Mouse (Mus musculus): Measurements from ENCODE around the gene Celf5. TPM values are rescaled to one million over a fixed set of nuclear protein-coding genes. Genes with fewer than 3 reads are reported as not detected.

Gene Celf5
- polyA plus RNA-seq, 1 experiment: not detected

DNA sequence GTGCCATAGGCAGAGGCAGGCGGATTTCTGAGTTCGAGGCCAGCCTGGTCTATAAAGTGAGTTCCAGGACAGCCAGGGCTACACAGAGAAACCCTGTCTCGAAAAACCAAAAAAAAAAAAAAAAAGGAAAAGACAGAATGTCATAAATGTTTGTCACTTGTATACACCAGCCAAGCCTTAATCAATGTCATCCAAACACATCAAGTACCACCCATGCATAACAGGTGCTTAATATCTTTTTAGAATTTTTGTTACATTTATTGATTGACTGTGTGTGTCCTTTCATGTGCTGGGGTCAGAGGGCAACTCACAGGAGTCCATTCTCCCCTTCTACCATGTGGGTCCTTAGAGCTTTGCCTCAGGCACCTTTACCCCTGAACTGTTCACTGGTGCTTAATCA lies 17.5 kb upstream of the Celf5 start, which contains the start of gene S1pr4:
Gene S1pr4, minus strand, starts transcription at position 101 of the 400 bp plus-strand sequence.
- Histone ChIP-seq H3K4me1 (ENCODE audit: control insufficient read depth) (peaks cover 53% of the 10 kb centered on the region), H3K27me3 (ENCODE audit: control insufficient read depth) (no peaks in the 10 kb centered on the region; the same call in 1 of the 2 replicates), H3K4me3 (replicated peaks) (peak within 1 kb of the TSS; percentile 12), H3K9me3 (ENCODE audit: control insufficient read depth, low read length) (peaks cover 2% of the 10 kb centered on the region), H3K36me3 (ENCODE audit: control insufficient read depth) (0 out of 2 replicates have a peak, but pooled peaks cover under 1% of the 10 kb centered on the region)
- TF ChIP-seq TAL1 (IDR thresholded peaks at IDR 0.05; ENCODE audit: low read length): no peak
- TF ChIP-seq GATA1 (IDR thresholded peaks at IDR 0.05; ENCODE audit: low read length): no peak

DNA sequence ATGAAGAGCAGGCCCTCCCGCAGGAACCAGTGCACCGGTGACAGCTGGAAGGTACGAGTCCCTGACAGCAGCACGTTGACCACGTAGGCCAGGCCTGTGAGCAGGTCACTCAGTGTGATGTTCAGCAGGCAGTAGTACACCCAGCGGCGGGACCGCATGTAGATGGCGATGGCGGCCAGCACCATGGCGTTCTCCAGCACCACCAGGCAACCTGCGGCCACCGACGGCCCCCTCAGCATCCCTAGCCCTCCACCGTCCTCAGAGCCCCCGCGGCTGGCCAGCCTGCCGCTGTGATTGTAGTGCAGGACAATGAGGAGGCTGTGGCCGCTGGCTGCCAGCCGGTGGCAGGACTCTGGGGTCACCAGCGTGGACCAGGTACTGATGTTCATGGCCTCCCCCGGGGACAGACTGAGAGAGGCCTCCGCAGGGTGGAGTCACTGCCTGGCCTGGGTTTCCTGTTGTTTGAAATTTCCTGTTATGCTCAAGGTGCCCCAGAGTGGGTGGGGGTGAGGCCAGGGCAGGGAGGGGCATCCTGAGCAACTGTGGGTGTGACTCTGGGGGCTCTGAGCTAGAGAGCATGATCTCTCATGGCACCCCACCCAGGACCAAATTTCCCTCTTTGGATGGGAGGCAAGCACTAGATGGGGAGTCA lies 16.9 kb upstream of the Celf5 start:
- peak overlapping the region; percentile 12 for H3K4me3 ChIP-seq (replicated peaks)
- H3K27me3 ChIP-seq (ENCODE audit: control insufficient read depth): no peaks in the 10 kb centered on the region; the same call in 1 of the 2 replicates
- peaks cover 60% of the 10 kb centered on the region for H3K4me1 ChIP-seq (ENCODE audit: control insufficient read depth)

DNA sequence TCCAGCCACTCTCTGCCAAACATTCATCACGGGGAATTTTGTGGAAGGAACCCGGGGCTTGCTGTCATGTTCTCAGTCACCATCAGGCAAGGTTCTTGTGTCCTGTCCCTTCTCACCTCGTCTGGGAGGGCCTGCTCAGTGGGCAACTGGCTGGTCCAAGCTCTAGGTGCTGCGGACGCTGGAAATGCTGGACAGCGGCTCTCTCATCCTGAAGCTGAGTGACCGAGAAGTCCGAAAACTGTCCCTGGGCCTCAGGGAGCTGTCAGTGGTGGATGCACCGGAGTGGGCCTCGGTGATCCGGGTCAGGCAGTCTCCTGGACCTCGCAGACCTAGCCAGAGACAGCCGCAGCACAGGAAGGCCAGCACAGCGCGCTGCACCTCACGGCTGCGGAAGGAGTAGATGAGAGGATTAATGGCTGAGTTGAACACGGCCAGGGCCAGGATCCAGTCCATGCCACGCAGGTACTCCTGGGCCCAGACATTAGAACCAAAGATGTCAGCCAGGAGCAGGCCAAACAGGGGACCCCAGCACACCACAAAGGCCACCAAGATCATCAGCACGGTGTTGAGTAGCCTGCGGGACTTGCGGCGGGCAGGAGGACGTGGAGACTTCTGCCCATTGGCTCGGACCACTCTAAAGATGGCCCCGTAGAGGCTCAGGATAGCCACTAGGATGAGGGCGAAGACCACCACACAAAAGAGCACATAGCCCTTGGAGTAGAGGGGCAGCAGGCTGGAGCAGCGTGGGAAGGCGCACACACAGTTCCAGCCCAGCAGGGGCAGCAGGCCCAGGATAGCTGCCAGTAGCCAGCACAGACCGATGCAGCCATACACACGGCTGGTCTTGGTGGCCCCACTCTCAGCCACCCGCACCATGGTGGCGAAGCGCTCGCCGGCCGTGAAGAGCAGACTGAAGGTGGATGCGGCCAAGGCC lies 16.1 kb upstream of the Celf5 start:
- peaks cover 13% of the 10 kb centered on the region for H3K36me3 ChIP-seq (ENCODE audit: control insufficient read depth)
- TF ChIP-seq TAL1 (IDR thresholded peaks at IDR 0.05; ENCODE audit: low read length) (no peak), GATA1 (IDR thresholded peaks at IDR 0.05; ENCODE audit: low read length) (no peak)
- H3K27me3 ChIP-seq (ENCODE audit: control insufficient read depth): no peaks in the 10 kb centered on the region; the same call in 1 of the 2 replicates
- no peaks in the 10 kb centered on the region for H3K9me3 ChIP-seq (ENCODE audit: control insufficient read depth, low read length)
- peak overlapping the region; percentile 11 for H3K4me3 ChIP-seq (replicated peaks)
- H3K4me1 ChIP-seq (ENCODE audit: control insufficient read depth): peaks cover 67% of the 10 kb centered on the region

More for the DNA sequence above, 16.9 kb upstream of the Celf5 start:
- Histone ChIP-seq H3K9me3 (ENCODE audit: control insufficient read depth, low read length) (no peaks in the 10 kb centered on the region), H3K36me3 (ENCODE audit: control insufficient read depth) (peaks cover 5% of the 10 kb centered on the region)
- TF ChIP-seq GATA1 (IDR thresholded peaks at IDR 0.05; ENCODE audit: low read length) (no peak), TAL1 (IDR thresholded peaks at IDR 0.05; ENCODE audit: low read length) (no peak)

DNA sequence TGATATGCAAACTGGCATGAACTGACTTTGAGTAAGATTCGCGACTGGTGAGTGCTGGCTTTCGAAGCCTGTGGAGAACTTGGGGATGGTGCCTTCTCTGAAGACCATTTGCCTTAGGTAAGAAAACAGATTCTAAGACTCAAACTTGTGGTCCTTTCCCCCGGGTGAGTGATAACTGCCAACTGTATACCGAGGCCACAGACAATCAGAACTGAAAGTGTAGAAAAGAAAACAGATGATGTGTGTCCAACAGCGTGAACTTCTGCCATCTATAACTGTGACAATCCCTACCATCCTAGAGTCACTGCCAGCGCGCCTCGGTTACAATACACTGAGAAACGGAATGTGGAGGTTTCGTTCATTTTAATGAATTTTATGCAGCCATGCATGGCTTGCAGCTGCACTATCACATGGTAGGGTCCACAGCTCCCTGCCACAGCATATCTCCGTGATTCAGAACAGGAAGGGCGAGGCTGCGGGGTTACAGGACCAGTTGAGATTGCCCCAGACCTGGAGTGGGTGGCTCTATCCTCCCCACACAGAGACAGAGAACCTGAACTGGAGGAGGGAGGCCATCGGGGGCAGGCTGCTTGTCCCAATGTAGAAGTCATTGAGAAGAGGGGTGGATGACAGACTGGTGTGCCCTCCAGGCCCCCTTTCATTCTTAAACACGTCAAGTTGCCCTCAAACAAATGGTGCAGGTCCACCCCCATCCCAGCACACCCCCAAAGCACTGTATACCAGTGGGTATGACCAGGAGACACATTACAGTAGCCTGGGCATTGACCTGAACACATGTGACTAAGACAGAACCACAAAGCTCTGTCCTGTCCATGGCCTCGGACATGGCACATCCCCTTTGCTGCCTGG lies 15.1 kb upstream of the Celf5 start:
- TF ChIP-seq TAL1 (IDR thresholded peaks at IDR 0.05; ENCODE audit: low read length) (no peak), GATA1 (IDR thresholded peaks at IDR 0.05; ENCODE audit: low read length) (no peak)
- Histone ChIP-seq H3K4me1 (ENCODE audit: control insufficient read depth) (peaks cover 69% of the 10 kb centered on the region), H3K36me3 (ENCODE audit: control insufficient read depth) (peaks cover 22% of the 10 kb centered on the region), H3K9me3 (ENCODE audit: control insufficient read depth, low read length) (no peaks in the 10 kb centered on the region), H3K4me3 (replicated peaks) (peak overlapping the region; percentile 89), H3K27me3 (ENCODE audit: control insufficient read depth) (no peaks in the 10 kb centered on the region)

DNA sequence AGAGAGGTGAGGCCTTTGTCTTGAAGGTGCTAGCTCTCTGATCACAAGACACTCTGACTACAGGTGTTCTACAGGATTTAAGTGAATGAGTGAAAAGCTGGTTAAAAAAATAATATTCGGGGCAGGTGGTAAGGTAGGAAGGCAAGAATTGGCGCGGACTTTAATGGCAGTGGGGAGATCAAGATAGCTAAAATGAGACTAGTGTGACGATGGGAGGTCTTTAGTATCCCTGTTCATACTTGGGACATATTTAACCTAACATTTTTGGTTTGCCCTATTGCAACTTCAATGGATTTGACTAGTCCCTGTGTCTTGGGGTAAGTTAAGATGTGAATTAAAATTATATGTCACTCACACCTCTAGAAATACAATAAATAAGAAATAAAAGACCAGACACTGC lies 14.5 kb upstream of the Celf5 start:
- peaks cover 29% of the 10 kb centered on the region for H3K36me3 ChIP-seq (ENCODE audit: control insufficient read depth)
- H3K4me1 ChIP-seq (ENCODE audit: control insufficient read depth): peaks cover 64% of the 10 kb centered on the region
- H3K4me3 ChIP-seq (replicated peaks): peak overlapping the region; percentile 89
- TF ChIP-seq TAL1 (IDR thresholded peaks at IDR 0.05; ENCODE audit: low read length): no peak
- TF ChIP-seq GATA1 (IDR thresholded peaks at IDR 0.05; ENCODE audit: low read length): no peak
- no peaks in the 10 kb centered on the region for H3K9me3 ChIP-seq (ENCODE audit: control insufficient read depth, low read length)
- H3K27me3 ChIP-seq (ENCODE audit: control insufficient read depth): no peaks in the 10 kb centered on the region

DNA sequence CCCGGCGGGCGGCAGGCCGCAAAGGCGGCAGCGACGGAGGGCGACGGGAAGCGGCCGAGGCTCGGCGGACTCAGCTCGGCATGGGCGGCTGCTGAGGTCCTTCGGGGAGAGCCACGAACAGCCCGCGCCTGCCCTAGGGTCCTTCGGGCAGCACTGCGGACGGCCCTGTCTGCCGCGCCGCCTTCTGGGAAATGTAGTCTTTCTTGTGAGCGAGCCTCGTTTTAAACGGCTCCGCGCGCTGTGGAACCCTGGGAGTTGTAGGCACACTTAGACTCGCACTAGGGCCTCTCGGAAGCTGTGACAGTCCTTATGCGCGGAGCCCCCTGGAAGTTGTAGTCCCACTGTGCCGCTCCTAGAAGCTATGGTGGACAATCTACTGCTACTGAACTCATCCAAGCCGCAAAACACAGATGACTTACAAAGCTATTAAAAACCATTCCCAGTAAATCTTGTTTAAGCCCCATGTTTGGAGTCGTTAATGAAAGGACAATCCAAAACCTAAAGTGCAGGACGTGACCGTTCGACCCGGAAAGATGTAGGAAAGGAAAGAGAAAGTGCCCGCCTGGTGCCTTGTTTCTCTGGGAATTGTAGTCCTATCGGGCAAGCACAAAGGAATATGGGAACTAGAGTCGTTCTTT lies 13.9 kb upstream of the Celf5 start, which contains the start of gene Ncln:
Gene Ncln, minus strand, starts transcription at position 129 of the 638 bp plus-strand sequence.
- Histone ChIP-seq H3K36me3 (ENCODE audit: control insufficient read depth) (peaks cover 35% of the 10 kb centered on the region), H3K4me3 (replicated peaks) (peak within 1 kb of the TSS; percentile 89), H3K4me1 (ENCODE audit: control insufficient read depth) (peaks cover 62% of the 10 kb centered on the region), H3K27me3 (ENCODE audit: control insufficient read depth) (no peaks in the 10 kb centered on the region), H3K9me3 (ENCODE audit: control insufficient read depth, low read length) (no peaks in the 10 kb centered on the region)
- TF ChIP-seq TAL1 (IDR thresholded peaks at IDR 0.05; ENCODE audit: low read length): no peak
- TF ChIP-seq GATA1 (IDR thresholded peaks at IDR 0.05; ENCODE audit: low read length): no peak

DNA sequence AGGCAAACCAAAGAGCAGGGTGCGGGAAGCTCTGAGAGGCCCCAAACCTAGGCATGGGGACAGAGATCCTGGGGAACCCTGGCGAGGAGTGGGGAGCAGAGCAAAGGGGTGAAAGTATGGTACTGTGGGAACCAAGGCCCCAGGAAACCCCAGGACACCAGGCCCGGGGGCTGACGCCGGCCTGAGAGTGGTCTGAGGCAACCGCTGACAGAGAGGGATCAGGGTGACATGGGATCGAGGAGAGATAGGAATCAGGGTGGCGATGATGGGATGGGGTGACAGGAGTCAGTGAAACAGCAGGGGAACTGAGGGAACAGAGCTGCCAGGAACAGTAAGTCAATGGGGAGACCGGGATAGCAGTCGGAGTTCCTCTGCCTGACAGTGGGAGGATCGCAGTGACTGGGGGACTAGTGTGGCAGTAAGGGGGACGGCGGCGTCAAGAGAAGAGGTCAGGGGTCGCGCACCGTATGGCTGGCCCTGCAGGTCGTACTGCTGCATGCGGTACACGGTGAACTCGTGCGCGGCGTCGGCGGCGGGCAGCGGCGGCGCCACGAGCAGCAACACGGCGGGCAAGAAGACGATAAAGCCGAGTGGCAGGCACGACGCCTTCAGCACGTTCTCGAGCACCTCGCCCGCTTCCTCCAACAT lies 13.2 kb upstream of the Celf5 start:
- Histone ChIP-seq H3K4me1 (ENCODE audit: control insufficient read depth) (peaks cover 62% of the 10 kb centered on the region), H3K4me3 (replicated peaks) (peak overlapping the region; percentile 89), H3K9me3 (ENCODE audit: control insufficient read depth, low read length) (no peaks in the 10 kb centered on the region), H3K36me3 (ENCODE audit: control insufficient read depth) (peaks cover 41% of the 10 kb centered on the region), H3K27me3 (ENCODE audit: control insufficient read depth) (no peaks in the 10 kb centered on the region)
- TF ChIP-seq TAL1 (IDR thresholded peaks at IDR 0.05; ENCODE audit: low read length): no peak
- no peak for TF ChIP-seq GATA1 (IDR thresholded peaks at IDR 0.05; ENCODE audit: low read length)

DNA sequence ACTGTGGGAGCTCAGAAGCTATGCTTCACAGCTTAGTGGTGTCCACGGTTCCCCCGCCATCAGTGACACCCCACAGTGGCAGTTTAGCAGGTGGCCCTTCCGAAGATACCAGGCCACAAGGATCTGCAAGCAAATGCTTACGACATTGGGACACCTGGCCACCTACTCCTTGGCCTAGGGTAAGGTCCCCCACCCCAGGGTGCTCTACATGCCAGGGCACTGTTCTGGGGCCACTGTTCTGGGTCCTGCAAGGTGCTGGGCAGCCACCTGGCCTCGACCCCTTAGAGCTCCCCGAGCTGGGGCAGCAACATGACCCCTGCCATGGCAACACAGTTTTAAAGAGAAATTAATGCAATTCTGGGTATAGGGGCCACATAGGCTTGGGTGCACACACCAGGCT lies 12.6 kb upstream of the Celf5 start:
- Histone ChIP-seq H3K9me3 (ENCODE audit: control insufficient read depth, low read length) (no peaks in the 10 kb centered on the region), H3K36me3 (ENCODE audit: control insufficient read depth) (peaks cover 47% of the 10 kb centered on the region), H3K4me1 (ENCODE audit: control insufficient read depth) (peaks cover 62% of the 10 kb centered on the region), H3K4me3 (replicated peaks) (peak overlapping the region; percentile 89), H3K27me3 (ENCODE audit: control insufficient read depth) (no peaks in the 10 kb centered on the region)
- no peak for TF ChIP-seq TAL1 (IDR thresholded peaks at IDR 0.05; ENCODE audit: low read length)
- TF ChIP-seq GATA1 (IDR thresholded peaks at IDR 0.05; ENCODE audit: low read length): no peak

Measured in erythroblast, embryonic 14.5 days (primary cell).